Mouse (Mus musculus) thymus, postnatal 36 days (tissue): ENCODE results near the gene Lat.

Experiments
- DNase-seq, 2 experiments: peaks; one replicate each; pipeline ENCODE4 v3.0.0; 2022; ENCODE audit warnings: mixed read lengths in 2 of 2

Lat gene

GRCm38 (mm10) chr7:126363038-126363437, 6.3 kb downstream of the Lat start:
- DNase-seq, result no peak

GRCm38 (mm10) chr7:126359049-126359448, 10.3 kb downstream of the Lat start:
- no peak for DNase-seq

GRCm38 (mm10) chr7:126358413-126358812, 11.0 kb downstream of the Lat start:
- no peak for DNase-seq

GRCm38 (mm10) chr7:126357838-126358237, 11.5 kb downstream of the Lat start:
- DNase-seq, result no peak

GRCm38 (mm10) chr7:126356793-126357591, 12.4 kb downstream of the Lat start:
- peak; percentile 46 to 62 for DNase-seq

GRCm38 (mm10) chr7:126355847-126356597, 13.3 kb downstream of the Lat start:
- DNase-seq, result peak in 1 of 2 experiments; percentile 3

GRCm38 (mm10) chr7:126354738-126355614, 14.4 kb downstream of the Lat start:
- DNase-seq, result peak in 1 of 2 experiments; percentile 30

DNA sequence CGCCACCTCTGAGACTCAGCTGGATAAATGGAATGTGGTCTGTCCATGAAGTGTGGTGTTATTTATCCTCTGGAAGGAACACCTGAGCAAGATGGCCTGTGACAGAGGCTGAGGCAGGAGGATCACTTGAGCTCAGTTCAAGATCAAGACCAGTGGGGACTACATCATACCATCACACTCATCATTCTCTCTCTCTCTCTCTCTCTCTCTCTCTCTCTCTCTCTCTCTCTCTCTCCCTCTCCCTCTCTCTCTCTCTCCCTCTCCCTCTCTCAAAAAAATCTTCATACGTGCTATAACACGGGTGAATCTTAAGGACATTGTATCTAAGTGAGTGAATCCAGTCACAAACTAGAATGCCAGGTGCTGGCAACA, 15.4 kb downstream of the Lat start:
- no peak for DNase-seq

GRCm38 (mm10) chr7:126353251-126353993, 15.9 kb downstream of the Lat start:
- DNase-seq, result peak in 1 of 2 experiments; percentile 4

DNA sequence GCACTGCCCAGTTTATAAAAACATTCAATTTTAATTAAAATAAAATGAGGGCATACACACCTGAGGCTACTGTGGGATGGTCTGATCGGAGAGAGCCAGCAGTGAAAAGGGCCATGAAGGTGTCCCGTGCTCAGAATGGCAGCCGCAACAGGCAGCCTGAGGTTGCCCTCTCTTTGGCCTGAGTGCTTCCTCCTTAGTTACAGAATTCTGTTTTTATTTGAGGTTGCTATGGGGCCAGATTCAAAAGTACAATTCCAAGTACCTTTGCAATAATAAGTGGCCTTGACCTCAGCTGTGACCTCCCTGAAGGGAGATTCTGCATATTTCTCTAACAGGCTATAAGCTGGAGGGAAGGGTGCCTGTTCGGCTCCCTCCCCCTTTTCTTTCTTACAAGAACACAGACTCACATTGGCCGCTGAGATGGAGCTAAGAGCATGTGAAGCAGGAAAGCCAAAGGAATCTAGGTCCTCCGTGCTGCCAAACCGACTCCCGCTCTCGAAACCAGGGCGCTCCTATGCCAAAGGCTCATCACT, 17.9 kb downstream of the Lat start:
- DNase-seq, result no peak

DNA sequence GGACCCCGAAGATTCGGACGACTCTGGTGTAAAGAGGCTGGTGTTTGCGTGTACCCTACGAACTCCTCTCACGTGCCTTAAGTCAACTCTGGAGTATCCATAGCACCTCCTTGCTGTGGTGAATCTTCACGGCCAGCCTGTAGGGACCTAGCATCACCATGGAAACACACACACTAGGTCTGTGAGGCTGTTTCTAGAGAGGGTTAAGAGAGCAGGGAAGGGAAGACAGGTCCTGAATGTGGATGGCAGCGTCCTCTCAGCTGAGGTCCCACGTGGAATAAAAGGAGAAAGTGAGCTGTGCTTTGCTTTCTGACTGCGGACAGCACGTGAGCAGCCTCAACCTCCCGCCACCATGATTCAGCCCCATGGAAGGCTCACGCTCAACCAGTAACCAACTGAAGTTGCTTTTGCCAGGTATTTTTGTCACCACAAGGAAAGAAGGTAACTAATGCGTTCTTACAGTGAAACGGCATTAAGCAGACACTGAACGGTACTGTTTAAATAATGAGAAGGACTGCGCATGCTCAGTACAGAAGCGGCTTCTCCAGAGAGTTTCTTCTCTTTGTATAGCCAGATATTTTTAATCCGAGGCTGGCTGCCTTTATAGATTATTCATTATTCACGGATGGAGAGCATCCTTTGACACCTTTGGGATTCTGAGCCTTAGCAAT, 18.5 kb downstream of the Lat start:
- no peak for DNase-seq

DNA sequence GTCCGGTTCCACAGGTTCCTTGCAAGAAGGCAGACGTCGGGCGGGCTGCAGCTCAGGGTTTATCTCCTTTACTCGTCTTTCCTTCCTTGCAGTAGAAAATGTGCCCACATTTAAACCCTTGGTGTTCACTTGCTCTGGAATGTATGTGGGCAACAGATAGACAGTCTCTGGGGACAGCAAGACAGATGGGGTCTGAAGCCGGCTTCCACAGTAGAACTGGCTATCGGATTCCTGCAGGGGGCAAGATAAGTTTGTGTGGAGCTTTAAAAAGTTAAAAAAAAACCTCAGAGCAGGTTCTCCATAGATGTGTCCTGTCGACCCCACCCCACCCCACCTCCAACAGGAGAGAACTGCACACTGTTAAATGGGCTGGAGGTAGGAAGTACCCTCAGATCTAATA, 21.1 kb downstream of the Lat start:
- no peak for DNase-seq

DNA sequence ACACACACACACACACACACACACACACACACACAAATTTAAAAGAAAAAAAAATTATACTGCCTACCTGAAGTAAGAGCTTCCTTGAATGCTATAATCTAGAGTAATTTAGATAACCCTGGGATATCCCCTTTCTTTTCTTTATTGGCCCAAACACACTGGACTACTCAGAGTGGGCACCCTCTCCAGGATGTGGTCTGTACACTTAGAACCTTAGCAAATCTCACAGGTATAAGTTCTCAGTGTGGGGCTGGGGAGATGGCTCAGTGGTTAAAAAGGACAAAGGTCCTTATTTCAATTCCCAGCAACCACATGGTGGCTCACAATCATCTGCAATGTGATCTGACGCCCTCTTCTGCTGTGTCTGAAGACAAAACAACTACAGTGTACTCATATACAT, 22.3 kb downstream of the Lat start:
- no peak for DNase-seq

DNA sequence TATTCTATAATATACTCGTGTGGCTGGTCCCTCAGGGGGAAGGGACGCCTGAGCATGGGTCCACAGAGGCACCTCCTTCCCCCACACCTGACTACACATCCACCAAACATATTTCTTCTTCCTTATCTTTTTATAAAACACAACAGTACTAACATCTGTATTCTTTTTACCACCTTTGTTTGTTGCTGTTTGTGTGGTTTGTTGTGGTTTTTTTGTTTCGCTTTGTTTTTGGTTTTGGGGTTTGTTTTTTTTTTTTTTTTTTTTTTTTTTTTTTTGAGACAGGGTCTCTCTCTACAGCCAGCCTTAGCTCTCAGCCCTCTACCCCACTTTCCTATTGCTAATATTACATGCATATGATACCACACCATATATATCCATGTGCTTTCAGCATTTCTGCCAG, 23.4 kb downstream of the Lat start:
- DNase-seq, result no peak

GRCm38 (mm10) chr7:126345557-126345956, 23.8 kb downstream of the Lat start:
- DNase-seq, result no peak

DNA sequence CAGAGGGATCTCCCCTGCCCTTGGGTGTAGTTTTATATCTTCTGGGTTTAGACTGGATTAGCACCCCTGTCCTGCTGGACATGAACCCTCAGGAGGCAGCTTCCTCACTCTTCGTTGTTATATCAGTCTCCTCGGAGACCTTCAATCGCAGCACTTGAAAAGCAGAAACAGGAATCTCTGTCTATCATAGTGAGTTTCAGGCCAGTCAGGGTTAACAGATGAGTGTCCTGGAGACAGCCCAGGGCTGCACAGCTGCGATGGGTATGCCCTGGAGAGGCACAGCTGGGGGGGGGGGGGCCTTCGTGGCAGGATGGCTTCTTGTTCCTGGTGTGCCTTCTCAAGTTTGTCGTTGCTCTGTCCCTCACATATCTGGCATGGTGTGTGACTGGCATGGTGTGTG, 28.5 kb downstream of the Lat start:
- DNase-seq, result no peak

DNA sequence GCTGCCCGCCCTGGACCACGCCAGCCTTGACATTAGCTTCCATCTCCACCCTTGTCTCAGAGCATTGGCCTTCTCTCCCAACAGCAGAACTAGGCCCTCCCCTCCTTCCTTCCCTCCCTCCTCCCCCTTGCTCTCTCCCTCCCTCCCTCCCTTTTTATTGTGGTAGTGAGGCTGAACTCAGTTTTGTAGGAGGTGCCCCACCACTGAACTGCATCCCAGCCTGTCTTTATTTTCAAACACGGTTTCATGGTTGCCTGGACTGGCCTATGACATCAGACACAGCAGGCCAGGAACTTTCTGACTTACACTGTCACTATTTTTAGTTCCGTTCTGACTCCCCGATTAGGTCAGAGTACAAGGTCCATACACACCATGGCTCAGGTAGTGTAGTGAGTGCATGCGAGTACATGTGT, 29.2 kb downstream of the Lat start:
- no peak for DNase-seq

DNA sequence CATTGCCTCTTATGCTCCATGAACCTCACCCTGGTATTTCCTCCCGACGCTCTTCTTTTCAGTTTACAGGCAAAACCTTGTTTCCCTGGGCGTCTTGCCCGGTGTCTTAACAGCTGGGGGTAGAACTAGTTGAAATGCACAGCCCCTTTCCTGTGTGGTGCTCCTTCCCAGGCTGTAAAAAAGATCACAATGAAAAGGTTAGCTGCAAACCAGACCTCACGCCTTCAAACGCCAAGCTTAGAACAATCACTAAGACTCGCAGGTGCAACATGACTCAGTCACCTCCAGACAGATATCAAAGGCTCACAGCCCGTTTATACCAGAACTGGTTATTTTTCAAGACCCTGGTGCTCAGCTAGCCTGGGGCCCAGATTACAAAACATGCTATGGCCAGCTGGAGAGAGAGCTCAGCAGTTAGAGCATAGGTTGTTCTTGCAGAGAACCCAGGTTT, 29.8 kb downstream of the Lat start:
- DNase-seq, result peak; percentile 56 to 76

- DNase-seq, result peak in 1 of 2 experiments; percentile 48
Observed at GRCm38 (mm10) chr7:126338906-126339305, 30.5 kb downstream of the Lat start.

DNA sequence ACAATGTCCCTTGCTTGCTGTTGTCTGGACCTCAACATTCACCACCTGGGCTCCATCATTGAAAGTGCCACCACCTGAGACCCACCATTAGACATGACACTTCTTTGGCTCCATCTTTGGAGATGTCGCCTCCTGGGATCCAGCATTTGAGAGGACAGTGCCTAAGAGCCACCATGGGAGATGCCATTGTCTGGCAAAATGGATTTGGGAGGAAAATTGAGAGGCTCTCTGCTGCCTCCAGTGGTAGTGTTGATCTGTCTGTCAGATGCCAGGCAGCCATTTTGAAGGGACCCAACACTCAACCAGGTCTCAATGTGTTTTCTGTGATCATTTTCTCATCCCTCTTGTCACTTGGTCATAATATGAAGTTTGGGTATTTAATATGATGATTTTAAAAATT, 33.8 kb downstream of the Lat start:
- no peak for DNase-seq

GRCm38 (mm10) chr7:126332691-126333090, 36.7 kb downstream of the Lat start:
- DNase-seq, result no peak
